Mouse (Mus musculus) MEL-GATA-1-ER (cell line): ENCODE results near the gene Agtrap.
"Not testable (repeated sequence)": the region's sequence is repeated elsewhere in the genome, so short reads cannot be mapped to it uniquely, and the experiment has no call there.

ENCODE experiments used
- DNase-seq: peaks from one replicate; pipeline ENCODE4 v3.0.0-alpha.2; 2012; ENCODE audit warnings: low read depth; ENCODE audit errors: extremely low read depth

The Agtrap gene

DNA sequence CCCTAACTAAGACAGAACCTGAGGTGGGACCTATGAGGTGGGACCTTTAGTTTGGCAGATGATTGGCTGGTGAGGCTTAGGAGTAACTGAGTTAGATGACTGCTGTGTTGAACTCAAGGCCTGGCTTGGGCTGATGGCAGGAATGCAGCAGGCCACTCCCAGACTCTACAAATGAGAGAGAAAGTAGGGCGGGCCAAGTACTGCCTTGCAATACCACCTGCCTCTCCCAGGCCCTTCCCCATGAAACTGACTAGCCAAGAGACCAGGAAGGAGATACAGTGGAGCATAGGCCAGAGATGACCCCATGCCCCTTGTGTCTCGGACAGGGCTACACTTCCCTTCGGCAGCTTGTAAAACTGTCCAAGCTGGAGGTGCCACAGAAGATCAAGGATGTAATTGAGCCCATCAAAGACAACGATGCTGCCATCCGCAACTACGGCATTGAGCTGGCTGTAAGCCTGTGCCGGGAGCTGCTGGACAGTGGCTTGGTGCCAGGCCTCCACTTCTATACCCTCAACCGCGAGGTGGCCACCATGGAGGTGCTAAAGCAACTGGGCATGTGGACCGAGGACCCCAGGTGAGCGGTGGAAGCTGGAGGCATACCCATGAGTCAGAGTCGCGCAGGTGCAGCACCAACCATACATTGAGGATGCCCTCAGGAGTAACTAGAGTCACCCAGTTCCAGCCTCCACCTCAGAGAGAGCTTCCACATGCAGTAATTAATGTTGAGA lies 36.6 kb downstream of the Agtrap start:
- no peak for DNase-seq

DNA sequence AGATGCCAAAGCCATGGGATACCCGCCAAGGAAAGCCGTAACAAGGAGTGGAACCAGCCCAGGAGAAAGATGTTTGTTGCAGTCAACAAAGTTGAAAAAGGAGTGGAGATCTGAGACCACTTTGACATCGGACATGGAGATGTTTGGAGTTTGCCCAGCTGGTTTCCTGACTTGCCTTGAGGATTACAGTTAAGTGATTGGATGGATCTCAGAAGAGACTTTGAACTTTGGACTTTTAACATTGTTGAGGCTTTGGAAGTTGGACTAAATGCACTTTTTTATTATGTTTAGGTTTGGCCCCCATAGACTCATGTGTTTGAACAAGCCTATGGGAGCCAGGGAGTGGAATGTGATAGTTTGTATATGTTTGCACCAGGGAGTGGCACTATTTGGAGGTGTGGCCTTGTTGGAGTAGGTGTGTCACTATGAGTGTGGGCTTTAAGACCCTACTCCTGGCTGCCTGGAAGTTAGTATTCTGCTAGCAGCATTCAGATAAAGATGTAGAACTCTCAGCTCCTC lies 37.4 kb downstream of the Agtrap start:
- not testable (repeated sequence) for DNase-seq

DNA sequence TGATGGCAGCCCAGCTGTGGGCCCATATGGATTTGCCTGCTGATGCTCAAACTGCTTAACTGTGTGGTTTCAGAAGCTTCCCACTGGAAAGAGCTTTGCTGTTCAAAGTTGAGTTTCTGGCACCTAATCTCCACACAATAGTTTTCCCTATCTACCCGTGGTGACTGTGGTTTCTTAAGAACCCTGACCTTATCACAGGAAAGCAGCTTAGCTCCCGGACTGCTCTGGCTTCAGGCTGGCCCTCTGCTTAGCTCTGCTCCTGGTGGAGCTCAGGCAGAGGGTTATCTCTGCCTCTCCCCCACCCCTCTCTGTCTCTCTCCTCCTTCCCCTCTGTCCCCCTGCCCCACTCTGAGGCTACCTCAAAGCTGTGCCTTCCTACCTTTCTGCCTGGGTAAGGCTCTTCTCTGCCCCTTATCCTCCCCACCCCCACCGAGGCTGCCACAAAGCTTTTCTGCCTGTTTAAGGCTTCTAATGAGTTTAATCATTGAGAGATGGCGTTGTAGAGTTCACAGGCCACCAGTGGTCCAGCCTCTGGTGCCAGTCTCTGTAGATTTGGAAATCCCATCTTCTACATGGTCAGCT lies 41.3 kb downstream of the Agtrap start:
- peak; percentile 97 for DNase-seq

DNA sequence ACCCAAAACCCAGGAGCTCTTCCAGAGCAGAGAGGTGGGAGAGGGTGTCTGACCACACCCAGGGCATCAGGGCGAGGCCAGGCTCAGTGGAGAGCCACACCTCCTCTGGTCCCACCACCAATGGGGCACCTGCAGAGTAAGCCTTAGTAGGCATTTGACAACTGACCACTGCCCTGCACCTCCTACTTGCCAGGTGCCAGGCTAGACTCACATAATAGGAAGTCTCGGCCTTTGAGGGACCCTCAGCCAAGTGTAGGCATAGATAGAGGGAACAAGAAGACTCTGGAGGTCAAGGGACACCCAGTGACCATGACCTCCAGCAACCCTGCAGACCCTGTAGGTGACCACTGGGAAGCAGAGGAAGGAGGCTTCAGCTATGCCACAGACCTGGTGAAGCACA lies 43.7 kb downstream of the Agtrap start:
- no peak for DNase-seq

DNA sequence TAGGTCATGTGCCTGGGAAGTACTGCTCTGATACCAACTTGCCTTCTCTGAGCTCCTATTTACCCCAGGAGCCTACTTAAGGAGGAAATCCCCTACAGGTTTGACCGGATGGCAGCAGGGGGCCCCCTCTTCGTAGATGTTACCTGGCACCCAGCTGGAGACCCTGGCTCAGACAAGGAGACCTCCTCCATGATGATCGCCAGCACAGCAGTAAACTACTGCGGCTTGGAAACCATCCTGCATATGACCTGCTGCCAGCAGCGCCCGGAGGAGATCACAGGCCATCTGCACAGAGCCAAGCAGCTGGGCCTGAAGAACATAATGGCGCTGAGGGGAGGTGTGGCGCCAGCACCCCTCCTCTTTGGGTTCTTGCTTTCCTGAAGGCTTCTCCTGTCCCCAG lies 44.5 kb downstream of the Agtrap start:
- DNase-seq, result not testable (repeated sequence)

DNA sequence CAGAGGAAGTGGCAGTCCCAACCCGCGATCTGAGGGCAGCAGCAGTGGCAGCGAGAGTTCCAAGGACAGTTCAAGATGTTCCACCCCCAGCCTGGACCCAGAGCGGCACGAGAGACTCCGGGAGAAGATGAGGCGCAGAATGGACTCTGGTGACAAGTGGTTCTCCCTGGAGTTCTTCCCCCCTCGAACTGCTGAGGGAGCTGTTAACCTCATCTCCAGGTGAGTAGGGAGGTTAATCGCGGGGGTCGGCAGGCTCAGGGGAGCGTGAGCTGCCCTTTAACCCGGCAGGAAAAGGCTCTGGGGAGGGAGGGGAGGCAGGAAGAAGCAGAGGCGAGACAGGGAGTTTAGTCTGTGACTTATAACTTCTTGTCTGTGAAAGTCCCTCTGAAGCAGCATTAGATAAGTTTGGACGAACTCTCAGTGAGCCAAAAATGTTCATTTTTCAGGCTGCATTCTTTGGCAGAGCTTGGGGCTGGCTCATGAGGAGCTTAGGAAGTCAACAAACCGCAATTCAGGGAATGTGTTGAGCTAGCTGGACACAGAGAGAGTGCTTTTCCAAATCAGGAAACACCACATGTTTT lies 46.1 kb downstream of the Agtrap start:
- DNase-seq, result no peak

DNA sequence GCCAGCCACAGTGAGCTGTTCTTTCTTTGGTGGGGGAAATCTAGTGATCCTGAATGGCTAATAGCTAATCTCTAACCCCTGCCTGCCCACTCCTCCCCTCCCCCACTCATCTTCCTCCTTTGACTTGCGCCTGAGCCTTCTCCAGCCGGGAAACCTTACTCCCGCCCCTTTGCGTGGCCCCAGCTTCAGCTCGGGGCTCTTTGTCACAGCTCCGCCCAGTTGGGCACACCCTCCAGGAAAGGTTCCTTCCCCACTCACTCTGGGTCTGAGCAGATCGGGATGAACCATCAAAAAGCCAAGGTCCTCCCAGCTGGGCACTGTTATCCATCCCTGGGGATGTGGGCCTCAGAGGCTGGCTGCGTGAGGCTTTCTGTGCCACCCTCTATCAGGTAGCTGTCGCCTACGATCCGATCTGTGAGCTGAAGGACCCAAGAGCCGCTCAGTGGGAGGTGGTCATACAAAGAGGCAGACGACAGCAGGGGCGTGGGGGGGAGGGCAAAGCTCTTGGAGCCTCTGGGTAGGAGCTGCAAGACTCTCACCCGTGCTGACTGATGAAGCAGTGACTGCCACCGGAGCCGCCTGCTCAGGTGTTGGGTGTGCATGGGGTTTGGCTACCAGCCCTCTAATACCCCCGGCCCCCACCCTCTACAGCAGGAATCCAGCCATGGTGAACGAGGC lies 46.8 kb downstream of the Agtrap start:
- DNase-seq, result peak; percentile 24

DNA sequence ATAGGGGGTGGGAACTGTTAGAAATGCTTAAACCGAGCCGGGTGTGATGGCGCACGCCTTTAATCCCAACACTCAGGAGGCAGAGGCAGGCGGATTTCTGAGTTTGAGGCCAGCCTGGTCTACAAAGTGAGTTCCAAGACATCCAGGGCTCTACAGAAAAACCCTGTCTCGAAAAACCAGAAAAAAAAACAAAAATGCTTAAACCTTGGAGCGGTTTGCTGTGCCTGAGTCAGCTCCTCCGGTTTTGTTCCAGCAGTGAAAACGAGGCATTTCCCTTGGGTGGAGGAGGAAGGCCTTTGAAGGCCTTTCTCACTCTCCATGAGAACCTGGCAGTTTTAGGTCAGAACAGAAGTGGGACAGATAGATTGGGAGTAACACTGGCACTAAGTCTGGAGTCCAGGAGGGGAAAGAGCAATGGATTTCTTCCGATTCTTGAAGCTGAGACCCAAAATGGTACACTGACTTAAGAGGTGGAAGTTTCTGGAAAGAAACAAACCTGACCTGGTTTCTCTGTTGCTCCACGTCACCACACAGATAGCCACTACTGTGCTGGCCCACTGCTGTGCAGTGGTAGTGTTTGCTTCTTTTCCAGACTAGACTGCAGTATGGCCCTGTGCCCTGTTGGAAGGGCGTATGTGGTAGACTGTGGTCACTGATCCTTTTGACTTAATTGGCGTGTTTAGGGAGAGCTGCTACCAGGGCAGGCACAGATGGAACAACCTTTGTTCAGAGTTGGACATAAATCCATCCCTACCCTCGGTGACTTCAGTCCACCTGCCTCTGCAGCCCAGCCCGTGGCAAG lies 47.6 kb downstream of the Agtrap start:
- no peak for DNase-seq

DNA sequence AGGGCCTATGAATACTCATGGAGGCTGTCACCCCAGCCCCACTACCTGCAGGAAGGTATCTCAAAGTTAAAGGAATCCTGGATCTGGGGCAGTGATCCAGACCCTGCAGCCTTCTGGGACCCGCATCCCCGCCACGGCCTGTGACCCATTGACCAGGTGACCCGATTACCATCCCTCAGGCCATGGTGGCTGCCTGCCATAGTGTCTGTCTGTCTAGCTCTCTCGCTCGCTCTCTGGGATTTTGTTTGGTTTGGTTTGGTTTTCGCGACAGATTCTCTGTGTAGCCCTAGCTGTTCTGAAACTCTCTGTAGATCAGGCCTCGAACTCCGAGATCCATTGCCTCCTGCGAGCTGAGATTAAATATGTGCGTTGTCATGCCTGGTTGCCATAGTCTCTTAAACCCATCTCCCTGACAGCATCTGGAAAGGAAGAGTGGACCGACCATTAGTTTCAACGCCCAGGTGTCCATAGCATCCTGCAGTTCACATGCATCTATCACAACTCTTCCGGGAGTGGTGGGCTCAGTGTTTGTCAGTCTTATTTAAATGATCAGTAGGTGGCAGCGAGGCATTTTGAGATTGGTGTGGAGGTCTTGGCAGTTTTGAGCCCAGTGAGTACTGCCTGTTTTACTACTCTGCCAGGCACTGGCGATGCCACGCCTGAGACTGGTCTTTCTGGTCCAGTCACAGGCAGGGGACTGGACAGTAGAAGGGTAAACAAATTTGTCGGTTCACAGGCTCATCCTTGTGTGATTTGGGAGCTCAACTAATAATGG lies 48.4 kb downstream of the Agtrap start:
- DNase-seq, result no peak

DNA sequence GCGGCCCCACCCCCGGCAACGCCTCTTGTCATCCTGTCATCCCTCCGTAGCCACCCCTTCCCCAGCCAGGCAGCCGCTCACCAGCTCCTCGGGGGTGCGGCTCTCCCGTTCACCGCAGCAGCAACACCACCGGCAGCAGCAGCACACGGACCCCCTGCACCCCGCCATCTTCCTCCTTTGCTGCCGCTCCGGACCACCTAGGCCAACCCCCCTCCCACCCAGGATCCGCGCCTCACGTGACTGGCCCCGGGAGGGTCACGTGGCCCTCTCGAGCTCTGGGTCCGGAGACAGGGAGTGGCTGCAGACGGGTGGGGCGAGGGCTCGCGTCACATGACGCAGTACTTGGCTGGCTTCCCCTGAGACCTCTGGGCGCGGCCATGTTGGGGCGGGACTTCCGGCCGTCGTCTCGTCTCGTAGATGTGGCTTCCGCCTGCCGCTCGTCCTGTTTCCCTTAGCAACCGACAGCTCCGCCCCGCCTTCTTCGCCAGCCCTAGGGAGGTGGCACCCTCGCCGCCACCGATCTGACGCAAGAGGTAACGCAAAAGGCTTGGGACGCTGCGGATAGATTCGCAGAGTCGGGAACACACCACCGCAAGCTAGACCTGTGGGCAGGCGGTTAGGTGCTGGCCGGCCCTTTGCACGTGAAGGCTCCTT lies 49.1 kb downstream of the Agtrap start, which contains the start of the genes Clcn6 and Mthfr:
TSS of gene Clcn6 (minus strand) at position 222 of the 654 bp plus-strand sequence.
TSS of gene Mthfr (plus strand) at position 478 of the 654 bp plus-strand sequence.
- peak; percentile 93 for DNase-seq

DNA sequence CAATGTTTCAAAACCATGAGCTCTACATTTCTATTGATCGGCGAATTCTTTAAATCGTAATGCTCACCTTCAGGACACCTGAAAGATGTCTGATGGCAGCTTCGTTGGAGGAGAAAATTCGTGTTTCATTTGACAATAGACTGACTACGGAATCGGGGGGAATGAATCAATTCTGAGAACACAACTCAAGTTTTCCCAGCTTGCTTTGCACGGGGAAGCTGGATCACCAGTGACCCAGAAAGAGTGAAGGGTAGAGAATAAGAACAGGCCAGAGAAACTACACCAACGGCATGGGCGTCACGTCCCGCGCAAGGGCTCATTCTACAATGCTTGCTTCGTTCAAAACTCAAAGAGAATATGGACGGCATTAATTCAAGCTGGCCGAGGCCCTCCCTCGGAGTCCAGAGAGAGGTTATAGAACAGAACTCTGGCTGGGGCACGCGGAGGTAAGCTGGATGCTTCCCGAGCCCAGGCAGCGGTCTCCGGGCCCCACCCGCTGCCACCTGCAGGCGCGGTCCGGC lies 49.7 kb downstream of the Agtrap start:
- no peak for DNase-seq

DNA sequence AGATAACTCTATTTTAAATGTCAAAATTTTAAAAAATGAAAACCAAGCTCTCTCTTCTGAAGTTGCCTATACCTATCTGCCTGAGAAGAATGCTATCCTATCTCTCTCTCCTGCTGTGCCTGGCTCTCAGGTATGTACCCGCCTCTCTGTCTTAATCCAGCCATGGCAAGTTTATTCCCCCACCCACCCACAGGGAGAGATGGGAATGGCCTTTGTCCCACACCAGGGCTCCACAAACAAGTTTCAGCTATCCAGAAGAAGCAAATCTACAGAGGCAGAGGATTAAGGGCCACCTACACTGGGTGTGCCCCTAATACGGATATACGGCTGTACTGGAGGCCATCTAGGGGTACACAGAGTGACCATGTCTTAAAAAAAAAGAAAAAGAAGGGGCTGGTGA lies 52.4 kb downstream of the Agtrap start:
- no peak for DNase-seq

DNA sequence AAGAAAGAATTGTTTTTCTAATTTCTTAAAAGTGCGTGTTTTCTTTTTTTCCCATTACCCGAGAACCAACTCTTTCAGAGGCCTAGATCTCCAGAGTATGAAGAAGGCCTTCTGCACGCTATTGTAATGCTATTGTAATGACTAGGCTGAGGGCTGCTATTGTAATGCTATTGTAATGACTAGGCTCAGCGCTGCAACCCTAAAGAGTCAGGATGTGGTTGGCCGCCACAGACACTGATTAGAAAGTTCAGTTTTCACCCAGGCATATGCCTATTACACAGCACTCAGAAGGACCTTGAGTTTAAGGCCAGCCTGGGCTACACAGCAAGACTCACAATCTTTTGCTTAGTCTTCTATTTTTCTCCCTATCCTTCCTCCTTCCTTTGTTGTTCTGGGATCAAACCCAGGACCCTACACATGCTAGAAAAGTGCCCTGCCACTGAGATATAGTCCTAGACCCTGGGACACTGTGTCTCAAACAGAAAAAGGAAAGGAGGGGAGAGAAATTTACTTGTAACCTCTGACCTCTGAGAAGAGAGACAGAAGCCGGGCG lies 53.9 kb downstream of the Agtrap start:
- DNase-seq, result no peak

DNA sequence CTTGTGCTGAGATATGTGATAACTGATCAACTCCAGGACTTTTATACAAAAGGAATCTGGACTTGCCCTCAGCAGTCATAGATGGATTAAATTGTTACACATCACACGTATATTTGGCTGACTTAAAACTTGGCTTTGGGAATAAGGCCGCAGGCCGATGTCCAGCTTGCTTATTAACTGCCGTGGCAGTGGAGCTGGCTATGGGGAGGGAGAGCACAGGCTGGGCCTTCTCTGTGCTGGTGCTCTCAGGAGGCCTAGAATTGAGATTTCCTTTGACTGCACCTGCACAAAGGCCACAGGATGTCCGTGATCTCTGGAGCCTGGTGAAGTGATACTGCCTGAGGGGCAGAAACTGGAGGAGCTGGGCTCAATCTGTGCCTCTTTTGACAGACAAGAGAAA lies 57.3 kb downstream of the Agtrap start:
- no peak for DNase-seq

DNA sequence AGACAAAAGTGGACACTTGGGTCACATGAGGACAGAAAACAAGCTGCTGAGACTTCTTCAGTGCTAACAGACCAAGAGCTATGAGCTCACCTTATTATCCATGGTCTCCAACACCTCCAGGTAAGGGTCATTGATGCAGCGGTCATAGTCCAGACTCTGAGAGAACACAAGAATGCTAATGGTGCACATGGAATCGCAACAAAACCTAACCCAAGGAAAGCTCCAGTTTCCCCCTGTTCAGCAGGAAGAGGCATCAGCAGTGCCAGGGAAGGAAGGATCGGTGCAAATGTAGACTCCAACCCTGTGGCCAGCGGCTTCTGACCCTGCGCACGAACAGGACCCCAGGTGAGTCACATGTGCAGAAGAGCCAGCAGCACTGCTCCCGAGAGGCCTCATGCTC lies 58.5 kb downstream of the Agtrap start:
- DNase-seq, result no peak
